Mouse (Mus musculus) layer of hippocampus, postnatal 36 days (tissue): ENCODE results near the gene Wdr35. TPM values are rescaled to one million over a fixed set of nuclear protein-coding genes. Genes with fewer than 3 reads are reported as not detected.
"Not testable (repeated sequence)": the region's sequence is repeated elsewhere in the genome, so short reads cannot be mapped to it uniquely, and the experiment has no call there.

Experiments
- DNase-seq, 2 experiments: peaks; one replicate each; pipeline ENCODE4 v3.0.0; 2022
- total RNA-seq, 2 experiments: library from RNA; stranded (reverse); gene quantifications; 2 replicates each; pipeline ENCODE4 v1.2.3; 2021

The Wdr35 gene
- total RNA-seq = 10 to 100 TPM; 43.8 to 44.5 TPM

GRCm38 (mm10) chr12:8973820-8974465 lies at the start of gene Wdr35:
Wdr35 (plus strand) TSS chr12:8973892.
- peak; percentile 91 to 92 for DNase-seq

GRCm38 (mm10) chr12:8927652-8928051 lies 46.0 kb upstream of the Wdr35 start:
- DNase-seq = no peak

GRCm38 (mm10) chr12:8928766-8929165 lies 44.9 kb upstream of the Wdr35 start:
- no peak for DNase-seq

DNA sequence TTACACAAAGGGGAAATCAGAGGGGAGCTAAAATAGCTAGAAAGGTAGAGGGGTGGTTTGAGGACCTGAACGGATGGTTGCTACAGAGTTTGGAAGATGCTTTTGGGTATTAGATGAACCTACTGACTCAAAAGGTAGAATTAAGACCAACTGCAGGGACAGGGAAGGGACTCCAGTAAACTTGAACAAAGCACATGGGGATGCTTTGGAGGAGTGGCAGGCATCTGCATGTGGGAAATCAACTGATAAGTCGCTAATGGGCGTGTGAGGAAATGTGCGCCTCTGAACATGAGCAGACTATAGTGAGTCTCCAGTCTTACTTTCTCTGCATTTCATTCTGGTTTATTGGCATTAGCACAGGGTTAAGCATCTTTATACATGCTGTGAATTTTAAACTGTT lies 42.6 kb upstream of the Wdr35 start:
- no peak for DNase-seq

- no peak for DNase-seq
Measured at GRCm38 (mm10) chr12:8935349-8935748, 38.3 kb upstream of the Wdr35 start.

DNA sequence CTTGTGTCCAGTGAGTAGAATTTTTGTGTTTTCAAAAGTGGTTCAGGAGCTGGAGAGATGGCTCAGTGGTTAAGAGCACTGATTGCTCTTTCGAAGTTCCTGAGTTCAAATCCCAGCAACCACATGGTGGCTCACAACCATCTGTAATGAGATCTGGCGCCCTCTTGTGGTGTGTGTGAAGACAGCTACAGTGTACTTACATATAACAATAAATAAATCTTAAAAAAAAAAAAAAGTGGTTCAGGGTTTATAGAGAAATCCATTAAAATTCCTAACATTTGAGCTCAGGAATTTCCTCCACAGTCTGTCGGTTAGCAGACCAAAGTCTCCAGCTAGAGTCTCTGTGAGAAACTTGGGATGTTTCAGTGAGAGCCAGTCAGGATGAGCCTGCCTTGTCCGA lies 37.5 kb upstream of the Wdr35 start:
- DNase-seq = not testable (repeated sequence)

DNA sequence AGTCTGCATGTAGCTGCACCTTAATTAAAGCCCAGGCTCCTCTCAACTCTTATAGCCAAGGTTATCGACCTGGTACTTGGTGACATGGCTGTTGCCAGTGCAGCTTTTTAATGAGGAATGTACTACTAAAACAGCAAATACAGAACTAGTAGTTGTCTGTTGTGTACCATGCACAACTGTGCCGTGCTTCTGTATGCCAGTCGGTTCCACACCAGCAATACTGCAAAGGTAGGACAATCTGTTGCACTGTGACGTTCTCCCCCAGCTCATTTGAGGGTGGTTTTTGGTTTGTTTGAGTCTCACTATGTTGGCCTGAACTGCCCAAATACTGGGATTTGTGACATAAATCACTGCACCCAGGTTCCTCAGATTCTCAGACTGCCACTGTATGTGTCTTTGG lies 34.2 kb upstream of the Wdr35 start:
- no peak for DNase-seq

DNA sequence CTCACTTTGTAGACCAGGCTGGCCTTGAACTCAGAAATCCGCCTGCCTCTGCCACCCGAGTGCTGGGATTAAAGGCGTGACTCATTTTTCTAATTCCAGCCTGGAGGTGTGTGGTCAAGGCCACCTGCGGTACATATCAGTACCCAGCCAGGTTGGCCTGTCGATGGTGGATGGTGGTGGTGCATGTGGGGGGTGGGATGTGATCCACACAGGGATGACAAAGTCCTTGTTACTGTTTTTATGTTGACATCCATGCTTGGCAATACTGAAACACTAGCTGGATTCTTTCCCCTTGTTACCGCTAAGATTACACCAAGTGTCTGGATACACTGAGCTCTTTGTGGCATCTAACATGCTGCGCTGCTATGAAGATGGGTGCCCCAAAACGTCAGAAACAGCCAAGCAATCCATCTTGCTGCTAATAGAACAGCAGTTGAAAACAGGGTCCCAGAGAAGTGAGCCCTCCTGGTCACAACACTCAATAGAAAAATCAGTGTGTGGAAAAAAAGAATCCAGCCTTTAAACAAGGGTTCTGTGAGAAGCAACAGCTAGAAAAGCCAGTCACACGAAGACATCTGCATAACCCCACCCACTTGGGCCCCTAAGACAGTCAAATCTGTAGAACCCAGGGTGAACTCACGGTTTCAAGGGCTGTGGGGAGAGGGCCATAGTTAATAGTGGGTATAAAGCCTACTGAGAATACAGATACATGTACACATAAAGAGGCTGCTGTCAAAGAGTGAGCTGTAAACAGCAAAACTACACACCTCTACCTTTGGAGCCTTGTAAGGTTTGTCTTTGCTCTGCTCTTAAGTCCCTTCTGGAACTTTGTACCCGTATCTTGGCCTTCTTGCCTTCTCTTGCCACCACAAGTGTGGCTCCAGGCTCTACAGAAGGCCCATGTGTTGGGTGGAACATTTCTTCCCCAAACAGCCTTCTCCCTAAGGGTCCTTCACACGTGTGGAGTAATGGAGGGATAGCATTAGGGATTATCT lies 33.4 kb upstream of the Wdr35 start:
- no peak for DNase-seq

GRCm38 (mm10) chr12:8941131-8941615 lies 32.5 kb upstream of the Wdr35 start:
- DNase-seq = no peak

- DNase-seq = no peak
Measured at GRCm38 (mm10) chr12:8941699-8942392, 31.8 kb upstream of the Wdr35 start.

GRCm38 (mm10) chr12:8947163-8947562 lies 26.5 kb upstream of the Wdr35 start:
- no peak for DNase-seq

- peak in 1 of 2 experiments; percentile 12 for DNase-seq
Measured at GRCm38 (mm10) chr12:8947714-8948464, 25.8 kb upstream of the Wdr35 start, which contains the start of gene Matn3. Matn3 (plus strand) TSS chr12:8947929.

DNA sequence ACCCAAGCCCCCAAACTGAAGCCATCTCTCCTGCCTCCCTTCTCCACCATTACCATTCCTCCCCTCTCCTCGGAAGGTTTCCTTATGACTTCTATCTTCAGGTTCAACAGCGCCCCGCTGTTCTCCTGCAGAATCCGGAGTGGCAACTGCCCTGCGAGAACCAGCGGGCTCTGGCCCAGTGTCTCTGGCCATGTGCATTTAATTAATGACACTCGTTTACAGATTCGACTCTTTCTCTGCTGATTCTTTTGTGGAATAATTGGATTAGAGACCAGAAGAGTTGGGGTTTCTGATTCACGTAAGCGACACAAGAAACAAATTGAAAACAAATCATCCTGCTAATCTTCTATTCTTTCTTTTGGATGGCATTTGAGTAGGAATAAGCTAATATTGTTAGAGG lies 20.6 kb upstream of the Wdr35 start:
- no peak for DNase-seq

- no peak for DNase-seq
Measured at GRCm38 (mm10) chr12:8954161-8954561, 19.5 kb upstream of the Wdr35 start.

- DNase-seq = no peak
Measured at GRCm38 (mm10) chr12:8961607-8962316, 11.9 kb upstream of the Wdr35 start.

- DNase-seq = no peak
Measured at GRCm38 (mm10) chr12:8969828-8970227, 3.9 kb upstream of the Wdr35 start.

DNA sequence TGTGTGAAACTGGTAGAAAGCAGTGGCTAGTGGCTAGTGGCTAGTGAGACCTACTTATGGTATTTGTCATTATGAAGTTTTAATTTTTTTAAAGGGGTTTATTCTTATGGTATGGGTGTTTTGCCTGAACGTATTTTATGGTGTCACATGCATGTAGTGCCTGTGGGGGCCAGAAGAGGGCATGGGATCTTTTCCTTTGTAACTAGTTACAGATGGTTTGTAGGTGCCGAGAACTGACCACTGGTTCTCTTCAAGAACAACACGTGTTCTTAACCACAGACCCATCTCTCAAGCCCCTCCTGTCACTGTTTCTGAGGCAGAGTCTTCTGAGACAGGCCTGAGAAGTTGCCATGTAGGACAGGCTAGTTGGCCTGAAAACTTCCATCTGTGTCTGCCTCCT lies 1.4 kb downstream of the Wdr35 start:
- DNase-seq = no peak

DNA sequence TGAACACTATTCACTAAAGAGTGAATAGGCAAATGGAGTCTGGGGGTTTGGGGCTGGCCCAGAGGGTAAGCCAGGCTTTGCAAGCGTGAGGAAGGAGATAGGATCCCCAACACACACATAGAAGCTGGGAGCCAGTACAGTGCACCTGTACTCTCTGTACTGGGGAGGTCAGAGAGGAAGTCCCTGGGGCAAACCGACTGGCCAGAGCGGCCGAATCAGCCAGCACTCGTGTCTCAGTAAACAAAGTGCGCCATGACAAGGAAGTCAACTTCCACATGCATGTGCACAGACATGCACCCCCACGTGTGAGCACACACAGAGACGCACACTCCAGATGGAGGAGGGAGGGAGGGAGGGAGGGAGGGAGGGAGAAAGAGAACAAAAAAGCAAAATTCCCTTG lies 19.5 kb downstream of the Wdr35 start:
- DNase-seq = no peak

GRCm38 (mm10) chr12:8998318-8998717 lies 24.6 kb downstream of the Wdr35 start:
- no peak for DNase-seq

GRCm38 (mm10) chr12:9002038-9002648 lies 28.5 kb downstream of the Wdr35 start:
- DNase-seq = peak in 1 of 2 experiments; percentile 38

GRCm38 (mm10) chr12:9007146-9007545 lies 33.5 kb downstream of the Wdr35 start:
- no peak for DNase-seq
